Mouse (Mus musculus): ENCODE measurements around the gene Grhl1.

The Grhl1 gene

GRCm38 (mm10) chr12:24580996-24581683 lies 9.1 kb downstream of the Grhl1 start:
- Histone ChIP-seq H3K27me3 (ENCODE audit: insufficient read depth, low read length) (no peaks in the 10 kb centered on the region), H3K36me3 (ENCODE audit: insufficient read depth, low read length) (peaks cover 55% of the 10 kb centered on the region), H3K4me3 (replicated peaks; ENCODE audit: low read length) (no peak overlapping the region), H3K9me3 (ENCODE audit: low read length) (no peaks in the 10 kb centered on the region), H3K4me1 (replicated peaks; ENCODE audit: low read depth, low read length) (0 out of 2 replicates have a peak, but pooled peaks cover under 1% of the 10 kb centered on the region)
- no peak for TF ChIP-seq CTCF (conservative IDR thresholded peaks at IDR 0.05; ENCODE audit: low read length)
- no peak for TF ChIP-seq NANOG (IDR thresholded peaks at IDR 0.05; ENCODE audit: borderline replicate concordance, low read length)

- TF ChIP-seq CTCF (conservative IDR thresholded peaks at IDR 0.05; ENCODE audit: low read length) (no peak), POU5F1 (IDR thresholded peaks at IDR 0.05; ENCODE audit: borderline replicate concordance, low read length) (no peak), NANOG (IDR thresholded peaks at IDR 0.05; ENCODE audit: borderline replicate concordance, low read length) (no peak)
- no peak overlapping the region for H3K4me3 ChIP-seq (replicated peaks; ENCODE audit: low read length)
- H3K36me3 ChIP-seq (ENCODE audit: insufficient read depth, low read length): peaks cover 62% of the 10 kb centered on the region
- no peaks in the 10 kb centered on the region for H3K27me3 ChIP-seq (ENCODE audit: insufficient read depth, low read length)
- no peaks in the 10 kb centered on the region for H3K9me3 ChIP-seq (ENCODE audit: low read length)
- H3K4me1 ChIP-seq (replicated peaks; ENCODE audit: low read depth, low read length): no peaks in the 10 kb centered on the region
Observed at GRCm38 (mm10) chr12:24583653-24584052, 11.6 kb downstream of the Grhl1 start.

GRCm38 (mm10) chr12:24584835-24585234 lies 12.8 kb downstream of the Grhl1 start:
- H3K9me3 ChIP-seq (ENCODE audit: low read length): no peaks in the 10 kb centered on the region
- peaks cover 4% of the 10 kb centered on the region for H3K4me1 ChIP-seq (replicated peaks; ENCODE audit: low read depth, low read length)
- H3K4me3 ChIP-seq (replicated peaks; ENCODE audit: low read length): no peak overlapping the region
- peaks cover 66% of the 10 kb centered on the region for H3K36me3 ChIP-seq (ENCODE audit: insufficient read depth, low read length)
- H3K27me3 ChIP-seq (ENCODE audit: insufficient read depth, low read length): no peaks in the 10 kb centered on the region
- TF ChIP-seq POU5F1 (IDR thresholded peaks at IDR 0.05; ENCODE audit: borderline replicate concordance, low read length) (no peak), NANOG (IDR thresholded peaks at IDR 0.05; ENCODE audit: borderline replicate concordance, low read length) (no peak), CTCF (conservative IDR thresholded peaks at IDR 0.05; ENCODE audit: low read length) (no peak)

- no peaks in the 10 kb centered on the region for H3K9me3 ChIP-seq (ENCODE audit: low read length)
- H3K27me3 ChIP-seq (ENCODE audit: insufficient read depth, low read length): no peaks in the 10 kb centered on the region
- H3K4me3 ChIP-seq (replicated peaks; ENCODE audit: low read length): no peak overlapping the region
- no peak for TF ChIP-seq CTCF (conservative IDR thresholded peaks at IDR 0.05; ENCODE audit: low read length)
- no peak for TF ChIP-seq NANOG (IDR thresholded peaks at IDR 0.05; ENCODE audit: borderline replicate concordance, low read length)
- TF ChIP-seq POU5F1 (IDR thresholded peaks at IDR 0.05; ENCODE audit: borderline replicate concordance, low read length): no peak
- peaks cover 61% of the 10 kb centered on the region for H3K36me3 ChIP-seq (ENCODE audit: insufficient read depth, low read length)
- H3K4me1 ChIP-seq (replicated peaks; ENCODE audit: low read depth, low read length): peaks cover 17% of the 10 kb centered on the region
Observed at GRCm38 (mm10) chr12:24586193-24586592, 14.1 kb downstream of the Grhl1 start.

- Histone ChIP-seq H3K36me3 (ENCODE audit: insufficient read depth, low read length) (peaks cover 49% of the 10 kb centered on the region), H3K4me3 (replicated peaks; ENCODE audit: low read length) (no peak overlapping the region), H3K27me3 (ENCODE audit: insufficient read depth, low read length) (no peaks in the 10 kb centered on the region), H3K9me3 (ENCODE audit: low read length) (no peaks in the 10 kb centered on the region), H3K4me1 (replicated peaks; ENCODE audit: low read depth, low read length) (peaks cover 50% of the 10 kb centered on the region)
- TF ChIP-seq POU5F1 (IDR thresholded peaks at IDR 0.05; ENCODE audit: borderline replicate concordance, low read length): no peak
- TF ChIP-seq CTCF (conservative IDR thresholded peaks at IDR 0.05; ENCODE audit: low read length): no peak
- TF ChIP-seq NANOG (IDR thresholded peaks at IDR 0.05; ENCODE audit: borderline replicate concordance, low read length): no peak
Observed at GRCm38 (mm10) chr12:24590371-24590770, 18.3 kb downstream of the Grhl1 start.

- no peak for TF ChIP-seq NANOG (IDR thresholded peaks at IDR 0.05; ENCODE audit: borderline replicate concordance, low read length)
- no peak for TF ChIP-seq POU5F1 (IDR thresholded peaks at IDR 0.05; ENCODE audit: borderline replicate concordance, low read length)
- TF ChIP-seq CTCF (conservative IDR thresholded peaks at IDR 0.05; ENCODE audit: low read length): no peak
- no peak overlapping the region for H3K4me3 ChIP-seq (replicated peaks; ENCODE audit: low read length)
- no peaks in the 10 kb centered on the region for H3K27me3 ChIP-seq (ENCODE audit: insufficient read depth, low read length)
- peaks cover 48% of the 10 kb centered on the region for H3K36me3 ChIP-seq (ENCODE audit: insufficient read depth, low read length)
- H3K9me3 ChIP-seq (ENCODE audit: low read length): no peaks in the 10 kb centered on the region
- H3K4me1 ChIP-seq (replicated peaks; ENCODE audit: low read depth, low read length): peaks cover 50% of the 10 kb centered on the region
Observed at GRCm38 (mm10) chr12:24592055-24592454, 20.0 kb downstream of the Grhl1 start.

- H3K4me1 ChIP-seq (replicated peaks; ENCODE audit: low read depth, low read length): peaks cover 50% of the 10 kb centered on the region
- H3K27me3 ChIP-seq (ENCODE audit: insufficient read depth, low read length): no peaks in the 10 kb centered on the region
- peaks cover 42% of the 10 kb centered on the region for H3K36me3 ChIP-seq (ENCODE audit: insufficient read depth, low read length)
- H3K9me3 ChIP-seq (ENCODE audit: low read length): no peaks in the 10 kb centered on the region
- TF ChIP-seq NANOG (IDR thresholded peaks at IDR 0.05; ENCODE audit: borderline replicate concordance, low read length) (no peak), POU5F1 (IDR thresholded peaks at IDR 0.05; ENCODE audit: borderline replicate concordance, low read length) (no peak), CTCF (conservative IDR thresholded peaks at IDR 0.05; ENCODE audit: low read length) (no peak)
- H3K4me3 ChIP-seq (replicated peaks; ENCODE audit: low read length): peak overlapping the region; percentile 51
Observed at GRCm38 (mm10) chr12:24592956-24593672, 21.0 kb downstream of the Grhl1 start.

GRCm38 (mm10) chr12:24597376-24597775 lies 25.3 kb downstream of the Grhl1 start:
- no peaks in the 10 kb centered on the region for H3K9me3 ChIP-seq (ENCODE audit: low read length)
- H3K4me1 ChIP-seq (replicated peaks; ENCODE audit: low read depth, low read length): peaks cover 32% of the 10 kb centered on the region
- no peaks in the 10 kb centered on the region for H3K27me3 ChIP-seq (ENCODE audit: insufficient read depth, low read length)
- TF ChIP-seq POU5F1 (IDR thresholded peaks at IDR 0.05; ENCODE audit: borderline replicate concordance, low read length): no peak
- TF ChIP-seq NANOG (IDR thresholded peaks at IDR 0.05; ENCODE audit: borderline replicate concordance, low read length): no peak
- no peak for TF ChIP-seq CTCF (conservative IDR thresholded peaks at IDR 0.05; ENCODE audit: low read length)
- H3K36me3 ChIP-seq (ENCODE audit: insufficient read depth, low read length): peaks cover 25% of the 10 kb centered on the region
- no peak overlapping the region for H3K4me3 ChIP-seq (replicated peaks; ENCODE audit: low read length)
